Mouse (Mus musculus): Measurements from ENCODE around the gene Afg1l. TPM values are rescaled to one million over a fixed set of nuclear protein-coding genes. Genes with fewer than 3 reads are reported as not detected.

The Afg1l gene
- polyA plus RNA-seq, 1 experiment from 2014 or later: 17.2 TPM

- no peak for ATAC-seq (replicated peaks; ENCODE audit: insufficient number of reproducible peaks, insufficient read depth, low FRiP score, low read depth)
- Histone ChIP-seq H3K4me2 (no peak overlapping the region), H3K4me3 (no peak overlapping the region), H3K4me1 (replicated peaks) (peaks cover 4% of the 10 kb centered on the region), H3K9ac (no peak overlapping the region), H3K27ac (no peak overlapping the region), H3K9me3 (replicated peaks) (no peaks in the 10 kb centered on the region), H3K27me3 (no peaks in the 10 kb centered on the region), H3K36me3 (no peaks in the 10 kb centered on the region)
- 56% methylated on average over 5 of the region's 5 CpGs for WGBS
These were observed 130.4 kb downstream of the Afg1l start for GRCm38 (mm10) chr10:42347986-42348385.

- peak overlapping the region; percentile 24; the same call in 1 of the 2 replicates for H3K27ac ChIP-seq
- H3K36me3 ChIP-seq: no peaks in the 10 kb centered on the region
- H3K27me3 ChIP-seq: no peaks in the 10 kb centered on the region
- H3K4me2 ChIP-seq: no peak overlapping the region
- no peak overlapping the region for H3K4me3 ChIP-seq
- WGBS: 50% methylated on average over 5 of the region's 5 CpGs
- ATAC-seq (replicated peaks; ENCODE audit: insufficient number of reproducible peaks, insufficient read depth, low FRiP score, low read depth): no peak
- H3K4me1 ChIP-seq (replicated peaks): peaks cover 7% of the 10 kb centered on the region
- no peak overlapping the region for H3K9ac ChIP-seq
- no peaks in the 10 kb centered on the region for H3K9me3 ChIP-seq (replicated peaks)
These were observed 131.2 kb downstream of the Afg1l start for GRCm38 (mm10) chr10:42347127-42347526.

- H3K9ac ChIP-seq: no peak overlapping the region
- H3K4me2 ChIP-seq: no peak overlapping the region
- peak overlapping the region; percentile 12; the same call in 1 of the 2 replicates for H3K27ac ChIP-seq
- H3K36me3 ChIP-seq: no peaks in the 10 kb centered on the region
- H3K4me3 ChIP-seq: no peak overlapping the region
- peaks cover 7% of the 10 kb centered on the region for H3K4me1 ChIP-seq (replicated peaks)
- H3K27me3 ChIP-seq: no peaks in the 10 kb centered on the region
- H3K9me3 ChIP-seq (replicated peaks): no peaks in the 10 kb centered on the region
- ATAC-seq (replicated peaks; ENCODE audit: insufficient number of reproducible peaks, insufficient read depth, low FRiP score, low read depth): no peak
- 68% methylated on average over 12 of the region's 12 CpGs for WGBS
These were observed 132.0 kb downstream of the Afg1l start for GRCm38 (mm10) chr10:42346179-42346877.

GRCm38 (mm10) chr10:42342714-42343113 is 135.7 kb downstream of the Afg1l start:
- Histone ChIP-seq H3K4me3 (no peak overlapping the region), H3K9me3 (replicated peaks) (no peaks in the 10 kb centered on the region), H3K36me3 (0 out of 2 replicates have a peak, but pooled peaks cover 3% of the 10 kb centered on the region), H3K9ac (no peak overlapping the region), H3K4me2 (no peak overlapping the region), H3K27me3 (no peaks in the 10 kb centered on the region), H3K4me1 (replicated peaks) (peaks cover 11% of the 10 kb centered on the region), H3K27ac (no peak overlapping the region)
- no peak for ATAC-seq (replicated peaks; ENCODE audit: insufficient number of reproducible peaks, insufficient read depth, low FRiP score, low read depth)
- 66% methylated on average over 5 of the region's 5 CpGs for WGBS

- H3K4me3 ChIP-seq: no peak overlapping the region
- 0 out of 2 replicates have a peak, but pooled peaks cover 3% of the 10 kb centered on the region for H3K36me3 ChIP-seq
- H3K4me1 ChIP-seq (replicated peaks): peaks cover 7% of the 10 kb centered on the region
- H3K4me2 ChIP-seq: no peak overlapping the region
- ATAC-seq (replicated peaks; ENCODE audit: insufficient number of reproducible peaks, insufficient read depth, low FRiP score, low read depth): no peak
- no peak overlapping the region for H3K27ac ChIP-seq
- no peak overlapping the region for H3K9ac ChIP-seq
- H3K27me3 ChIP-seq: no peaks in the 10 kb centered on the region
- no peaks in the 10 kb centered on the region for H3K9me3 ChIP-seq (replicated peaks)
- 81% methylated on average over 11 of the region's 11 CpGs for WGBS
These were observed 136.4 kb downstream of the Afg1l start for GRCm38 (mm10) chr10:42341815-42342457.

- 28% methylated on average over 6 of the region's 6 CpGs for WGBS
- Histone ChIP-seq H3K27me3 (no peaks in the 10 kb centered on the region), H3K27ac (no peak overlapping the region), H3K36me3 (0 out of 2 replicates have a peak, but pooled peaks cover 3% of the 10 kb centered on the region), H3K4me2 (no peak overlapping the region), H3K9ac (no peak overlapping the region), H3K4me3 (no peak overlapping the region), H3K4me1 (replicated peaks) (peaks cover 7% of the 10 kb centered on the region), H3K9me3 (replicated peaks) (no peaks in the 10 kb centered on the region)
- no peak for ATAC-seq (replicated peaks; ENCODE audit: insufficient number of reproducible peaks, insufficient read depth, low FRiP score, low read depth)
These were observed 138.0 kb downstream of the Afg1l start for GRCm38 (mm10) chr10:42340426-42340793.

GRCm38 (mm10) chr10:42339773-42340425 is 138.5 kb downstream of the Afg1l start:
- Histone ChIP-seq H3K4me3 (no peak overlapping the region), H3K9me3 (replicated peaks) (no peaks in the 10 kb centered on the region), H3K4me1 (replicated peaks) (peaks cover 7% of the 10 kb centered on the region), H3K4me2 (no peak overlapping the region), H3K27ac (no peak overlapping the region), H3K9ac (no peak overlapping the region), H3K27me3 (no peaks in the 10 kb centered on the region), H3K36me3 (0 out of 2 replicates have a peak, but pooled peaks cover 3% of the 10 kb centered on the region)
- 79% methylated on average over 8 of the region's 8 CpGs for WGBS
- no peak for ATAC-seq (replicated peaks; ENCODE audit: insufficient number of reproducible peaks, insufficient read depth, low FRiP score, low read depth)

- Histone ChIP-seq H3K27ac (no peak overlapping the region), H3K4me3 (no peak overlapping the region), H3K27me3 (no peaks in the 10 kb centered on the region), H3K9ac (no peak overlapping the region), H3K9me3 (replicated peaks) (no peaks in the 10 kb centered on the region), H3K36me3 (0 out of 2 replicates have a peak, but pooled peaks cover 3% of the 10 kb centered on the region), H3K4me2 (no peak overlapping the region), H3K4me1 (replicated peaks) (peaks cover 7% of the 10 kb centered on the region)
- ATAC-seq (replicated peaks; ENCODE audit: insufficient number of reproducible peaks, insufficient read depth, low FRiP score, low read depth): no peak
- 85% methylated on average over 9 of the region's 9 CpGs for WGBS
These were observed 139.9 kb downstream of the Afg1l start for GRCm38 (mm10) chr10:42338456-42338855.

GRCm38 (mm10) chr10:42327576-42327975 is 150.8 kb downstream of the Afg1l start:
- Histone ChIP-seq H3K4me3 (no peak overlapping the region), H3K4me1 (replicated peaks) (no peaks in the 10 kb centered on the region), H3K9ac (no peak overlapping the region), H3K4me2 (no peak overlapping the region), H3K27ac (no peak overlapping the region), H3K27me3 (no peaks in the 10 kb centered on the region), H3K36me3 (no peaks in the 10 kb centered on the region; the same call in 1 of the 2 replicates), H3K9me3 (replicated peaks) (no peaks in the 10 kb centered on the region)
- ATAC-seq (replicated peaks; ENCODE audit: insufficient number of reproducible peaks, insufficient read depth, low FRiP score, low read depth): no peak
- 59% methylated on average over 8 of the region's 8 CpGs for WGBS

GRCm38 (mm10) chr10:42325305-42325704 is 153.1 kb downstream of the Afg1l start:
- no peaks in the 10 kb centered on the region for H3K27me3 ChIP-seq
- no peak overlapping the region for H3K27ac ChIP-seq
- 90% methylated on average over 10 of the region's 10 CpGs for WGBS
- H3K36me3 ChIP-seq: no peaks in the 10 kb centered on the region
- H3K9ac ChIP-seq: no peak overlapping the region
- ATAC-seq (replicated peaks; ENCODE audit: insufficient number of reproducible peaks, insufficient read depth, low FRiP score, low read depth): no peak
- H3K4me3 ChIP-seq: no peak overlapping the region
- H3K4me1 ChIP-seq (replicated peaks): no peaks in the 10 kb centered on the region
- no peak overlapping the region for H3K4me2 ChIP-seq
- no peaks in the 10 kb centered on the region for H3K9me3 ChIP-seq (replicated peaks)

GRCm38 (mm10) chr10:42323978-42324377 is 154.4 kb downstream of the Afg1l start:
- Histone ChIP-seq H3K9ac (no peak overlapping the region), H3K4me3 (no peak overlapping the region), H3K36me3 (no peaks in the 10 kb centered on the region), H3K4me2 (no peak overlapping the region), H3K9me3 (replicated peaks) (no peaks in the 10 kb centered on the region), H3K27ac (no peak overlapping the region), H3K4me1 (replicated peaks) (no peaks in the 10 kb centered on the region), H3K27me3 (no peaks in the 10 kb centered on the region)
- ATAC-seq (replicated peaks; ENCODE audit: insufficient number of reproducible peaks, insufficient read depth, low FRiP score, low read depth): no peak
